Mouse (Mus musculus) heart, adult 11 months (tissue): ENCODE measurements at regions not wholly inside any gene's neighbourhood (a gene's known extent, or its start where the extent isn't known, plus 50 kb on each side); places are given as distances from the start of the nearest gene placed in this dataset.

Source experiments
- DNase-seq: peaks from one replicate; pipeline ENCODE4 v3.0.0; 2022

DNA sequence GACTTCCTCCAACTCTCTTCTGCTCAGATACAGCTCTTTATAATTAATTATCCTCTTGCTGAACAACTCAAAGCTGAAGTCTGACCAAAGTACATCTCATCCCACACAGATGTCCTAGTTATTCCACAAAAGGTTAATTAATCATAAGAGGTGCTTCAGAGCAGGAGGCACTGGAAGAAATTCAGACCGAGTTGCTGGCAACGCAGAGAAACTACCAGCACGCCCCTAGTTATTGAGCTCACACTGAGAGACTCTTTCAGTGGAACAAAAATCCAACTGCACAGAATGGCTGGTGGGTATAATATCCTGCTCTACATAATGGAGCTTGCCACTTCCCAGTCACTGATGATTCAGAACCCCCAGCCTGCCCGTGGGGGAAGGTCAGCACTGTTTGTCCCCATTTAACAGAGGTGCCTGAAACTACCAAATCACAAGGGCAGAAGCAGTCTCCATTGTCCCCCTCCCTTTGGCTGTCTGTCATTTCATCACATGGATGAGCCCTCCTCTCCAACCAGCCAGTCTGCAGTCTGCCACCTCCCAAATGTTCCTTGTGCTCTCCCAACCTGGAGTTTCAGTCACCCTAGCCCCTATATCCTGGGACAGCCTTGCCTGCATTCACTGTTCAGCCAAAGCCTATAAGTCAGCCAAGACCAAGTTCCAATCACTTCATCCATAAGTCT is 170.3 kb upstream of the Creb1 start:
- no peak for DNase-seq

DNA sequence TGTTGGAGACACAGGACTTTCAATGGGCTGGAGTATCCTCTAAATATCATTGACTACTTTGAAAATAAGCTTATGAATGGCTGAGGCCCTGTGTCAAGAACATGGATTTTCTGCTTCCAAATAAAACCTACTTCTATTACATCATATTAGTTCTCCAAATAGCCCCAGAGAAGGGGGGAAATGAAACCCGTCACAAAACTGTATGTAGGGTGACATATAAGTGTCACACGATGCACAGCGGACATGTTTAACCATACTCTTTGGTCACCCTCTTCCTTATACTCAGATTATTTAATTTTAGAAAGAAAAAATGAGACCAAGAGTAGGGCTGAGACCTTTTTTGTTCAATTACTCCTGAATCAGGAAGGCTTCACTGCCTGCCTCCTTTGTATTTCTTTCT is 189.2 kb upstream of the Creb1 start:
- DNase-seq, result no peak

DNA sequence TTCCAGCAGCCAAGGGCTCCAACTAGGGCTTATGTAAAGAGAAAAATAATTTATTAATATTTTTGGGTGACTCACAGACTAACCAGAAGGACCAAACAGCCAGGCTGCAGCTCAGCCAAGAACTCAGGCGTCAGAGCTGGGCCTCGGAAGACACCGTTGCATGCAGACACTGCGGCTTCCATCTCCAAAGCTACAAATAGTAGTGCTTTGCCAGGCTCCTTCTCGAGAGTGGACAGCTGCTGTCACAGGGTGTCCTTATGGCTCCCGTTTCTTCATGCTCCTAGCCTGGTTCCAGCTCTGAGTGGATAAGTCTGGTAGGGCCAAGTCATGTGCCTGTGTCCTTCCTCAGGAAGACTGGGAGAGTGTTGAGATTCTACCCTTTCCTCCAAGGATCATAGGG is 190.8 kb upstream of the Creb1 start:
- DNase-seq, result peak; percentile 97

GRCm38 (mm10) chr1:64338575-64338961 is 193.9 kb upstream of the Creb1 start:
- DNase-seq, result peak; percentile 90

- DNase-seq, result no peak
These were observed 194.5 kb upstream of the Creb1 start for GRCm38 (mm10) chr1:64337619-64338574.

- peak; percentile 55 for DNase-seq
These were observed 200.9 kb upstream of the Creb1 start for GRCm38 (mm10) chr1:64331566-64331965.

DNA sequence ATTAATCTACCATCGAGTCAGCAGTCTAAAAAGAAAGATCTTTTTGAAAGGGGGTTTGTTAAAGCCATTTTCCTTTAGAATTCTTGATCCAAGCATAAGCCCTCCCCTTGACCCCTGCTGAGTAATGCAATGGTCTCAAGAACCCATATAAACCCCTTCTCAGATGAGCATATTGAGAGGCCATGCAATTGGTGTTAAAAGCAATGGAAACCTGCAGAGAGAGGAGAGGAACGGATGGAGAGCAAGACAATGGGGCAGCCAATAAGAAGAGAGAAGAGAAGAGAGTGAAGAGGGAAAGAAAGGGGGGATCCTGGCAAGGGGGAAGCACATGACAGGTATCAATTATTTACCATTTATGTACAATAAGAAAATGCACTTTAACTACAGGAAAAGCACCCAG is 201.7 kb upstream of the Creb1 start:
- DNase-seq, result peak; percentile 36

GRCm38 (mm10) chr1:64322197-64322596 is 200.1 kb upstream of the Klf7 start:
- DNase-seq, result peak; percentile 52

DNA sequence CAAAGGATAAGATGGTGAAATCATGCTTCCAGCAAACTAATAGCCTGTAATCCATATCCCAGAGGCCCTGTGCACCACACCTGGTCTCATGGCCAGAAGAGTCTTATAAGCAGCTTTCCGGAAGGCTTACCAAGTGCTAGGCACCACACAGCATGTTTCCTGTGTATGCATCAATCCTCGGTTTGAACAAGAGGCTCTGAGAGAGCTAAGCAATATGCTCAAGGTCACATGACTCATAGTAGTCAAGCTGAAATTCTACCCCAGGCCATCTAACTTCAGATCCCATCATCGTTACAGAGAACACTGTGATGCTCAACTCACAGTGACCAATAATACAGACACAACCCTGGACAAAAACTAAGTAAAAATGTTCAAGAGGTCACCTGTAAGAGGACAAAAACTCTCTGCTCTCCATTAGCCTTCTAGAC is 197.1 kb upstream of the Klf7 start:
- DNase-seq, result peak; percentile 54

DNA sequence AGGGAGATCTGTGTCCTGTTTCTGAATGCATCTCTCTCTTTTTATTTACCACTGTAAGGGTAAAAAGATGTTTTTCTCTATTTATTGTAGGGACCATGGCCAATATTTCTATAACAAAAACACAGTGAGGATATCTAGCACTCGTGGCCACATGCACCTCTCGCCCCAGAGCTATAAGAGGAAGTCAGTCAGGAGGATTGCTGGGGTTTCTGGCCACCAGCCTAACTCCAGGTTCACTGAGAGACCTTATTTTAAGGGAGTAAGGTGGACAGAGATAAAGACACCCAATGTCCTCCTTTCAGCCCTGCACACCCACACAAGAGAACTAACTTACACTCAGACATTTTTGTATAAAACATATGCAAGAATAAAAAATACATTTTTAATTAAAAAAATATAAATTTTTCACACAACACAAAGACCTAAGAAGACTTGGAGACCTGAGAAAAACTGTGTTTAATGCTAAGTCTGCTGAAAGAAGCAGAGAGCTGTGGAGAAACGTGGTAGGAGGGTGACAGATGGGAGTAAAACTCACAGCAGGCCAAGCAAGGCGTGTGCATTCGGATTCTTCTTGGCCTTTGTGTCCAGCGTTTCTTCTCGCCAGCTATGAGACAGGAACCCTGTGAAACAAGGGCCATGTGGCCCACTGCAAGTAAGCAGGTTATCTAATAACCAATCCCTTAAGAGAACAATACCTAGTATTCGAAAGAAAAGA is 196.5 kb upstream of the Klf7 start:
- DNase-seq, result no peak

DNA sequence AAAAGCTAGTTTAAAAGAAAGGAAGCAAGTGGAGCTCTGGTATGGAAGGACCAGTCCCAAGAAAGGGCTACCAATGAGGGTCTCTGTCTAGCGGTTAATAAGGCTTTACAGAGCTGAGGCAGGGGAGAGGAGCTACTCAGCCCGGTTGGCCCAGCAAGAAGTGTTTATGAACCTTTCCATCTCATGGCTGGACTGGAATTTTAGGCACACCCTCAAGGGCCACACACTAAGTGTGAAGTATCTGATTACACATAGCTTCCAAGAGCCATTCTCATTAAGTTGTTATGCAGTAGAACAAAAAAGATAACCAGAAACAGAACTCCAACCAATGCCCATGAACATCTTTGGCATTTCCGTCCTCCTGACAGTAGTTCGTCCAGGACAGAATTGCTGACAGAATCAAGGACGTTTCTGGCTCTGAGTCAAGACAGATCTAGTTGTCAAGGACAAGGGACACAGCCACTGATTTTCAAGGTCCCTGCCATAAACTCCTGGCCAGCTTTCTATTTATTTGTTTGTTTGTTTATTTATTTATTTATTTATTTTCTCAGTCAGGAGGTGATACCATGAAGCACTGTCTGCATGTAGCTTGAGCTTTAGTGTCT is 195.1 kb upstream of the Klf7 start:
- peak; percentile 81 for DNase-seq

- DNase-seq, result peak; percentile 73
These were observed 189.3 kb upstream of the Klf7 start for GRCm38 (mm10) chr1:64311371-64311770.

DNA sequence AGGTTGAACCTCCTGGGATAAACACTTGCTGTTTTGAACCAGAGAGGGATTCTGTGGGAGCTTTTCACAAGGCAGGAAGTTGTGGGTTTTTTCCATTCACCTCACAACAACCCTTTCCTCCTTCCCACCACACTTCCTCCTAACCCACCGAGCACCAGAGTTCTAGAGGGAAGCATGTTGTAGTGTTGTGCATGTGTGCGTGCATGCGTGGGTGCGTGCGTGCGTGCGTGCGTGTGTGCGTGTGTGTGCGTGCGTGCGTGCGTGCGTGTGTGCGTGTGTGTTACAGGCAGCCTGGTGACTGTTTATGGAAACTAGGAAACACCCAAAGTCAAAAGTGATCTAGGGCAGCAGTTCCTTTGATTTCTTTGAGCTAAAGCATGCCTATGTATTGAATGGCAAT is 186.5 kb upstream of the Klf7 start:
- DNase-seq, result peak; percentile 90

- peak; percentile 92 for DNase-seq
These were observed 186.0 kb upstream of the Klf7 start for GRCm38 (mm10) chr1:64308088-64308487.

- DNase-seq, result peak; percentile 99
These were observed 183.5 kb upstream of the Klf7 start for GRCm38 (mm10) chr1:64305427-64306213.

DNA sequence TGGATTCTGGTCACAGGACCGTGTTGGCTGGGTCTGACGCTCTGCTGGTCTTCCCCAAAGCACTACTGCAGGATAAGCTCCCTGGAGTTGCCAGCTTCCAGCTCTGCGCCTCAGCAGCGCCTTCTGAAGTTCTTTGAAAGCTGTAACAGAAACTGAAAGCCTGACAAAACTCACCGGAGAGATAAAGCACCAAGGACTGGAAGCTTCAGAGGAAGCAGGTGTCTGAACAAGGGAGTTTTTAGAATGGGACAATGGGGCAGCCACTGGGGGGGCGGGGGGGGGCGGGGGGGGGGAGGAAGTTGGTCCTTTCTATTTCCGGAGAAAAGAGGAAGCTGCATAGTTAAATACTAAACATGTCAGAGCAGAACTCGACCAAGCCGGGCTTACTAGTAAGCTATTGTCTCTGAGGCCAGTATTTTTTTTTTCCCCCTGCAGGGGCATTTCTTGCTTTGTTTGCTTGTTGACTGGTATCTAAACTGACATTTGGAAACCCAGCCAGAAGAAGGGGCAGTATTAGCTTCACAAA is 180.8 kb upstream of the Klf7 start:
- peak; percentile 98 for DNase-seq

- DNase-seq, result peak; percentile 99
These were observed 179.5 kb upstream of the Klf7 start for GRCm38 (mm10) chr1:64301530-64302061.

- peak; percentile 67 for DNase-seq
These were observed 179.0 kb upstream of the Klf7 start for GRCm38 (mm10) chr1:64300951-64301529.

DNA sequence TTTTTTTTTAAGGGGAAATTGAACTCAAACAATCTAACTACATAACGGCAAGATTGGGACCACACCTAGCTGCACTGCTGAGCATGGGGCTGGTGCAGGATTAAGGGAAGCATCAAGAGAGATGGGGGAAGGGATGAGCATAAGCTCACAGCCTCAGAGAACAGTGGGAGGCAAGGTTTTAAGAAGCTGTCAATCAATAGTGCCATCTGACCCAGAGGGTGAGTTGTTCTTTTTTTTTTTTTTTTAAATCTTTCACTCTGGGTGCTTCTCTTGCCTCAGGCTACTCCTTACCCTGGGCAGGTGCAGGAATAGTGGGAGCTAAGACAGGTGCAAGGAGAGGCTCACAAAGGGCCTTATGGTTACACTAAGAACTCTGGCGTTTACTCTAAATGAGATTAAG is 176.9 kb upstream of the Klf7 start:
- peak; percentile 33 for DNase-seq

DNA sequence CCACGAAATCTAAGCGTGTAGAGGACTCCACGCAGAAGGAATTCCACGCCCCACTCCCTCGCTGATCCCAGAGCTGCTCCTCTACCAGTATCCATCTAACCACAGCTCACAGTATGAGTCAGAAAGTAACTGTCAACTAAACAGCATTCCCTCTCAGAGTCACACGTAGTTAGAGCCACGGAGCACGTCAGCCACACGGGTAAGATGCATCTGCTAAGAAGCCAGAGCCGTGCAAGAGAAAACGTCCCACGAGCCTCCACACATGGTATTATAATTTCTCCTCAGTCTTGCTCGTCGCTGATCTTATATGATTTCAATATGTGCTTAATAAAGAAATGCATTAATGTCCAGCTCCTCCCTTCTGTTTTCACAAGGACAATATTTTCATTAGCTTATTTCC is 176.1 kb upstream of the Klf7 start:
- DNase-seq, result peak; percentile 64

GRCm38 (mm10) chr1:64297343-64297742 is 175.3 kb upstream of the Klf7 start:
- peak; percentile 83 for DNase-seq
